Mouse (Mus musculus): Measurements from ENCODE around the gene Prr5. TPM values are rescaled to one million over a fixed set of nuclear protein-coding genes. Genes with fewer than 3 reads are reported as not detected.

Prr5 gene
- polyA plus RNA-seq, 1 experiment from 2014 or later, result 9.2 TPM

- 15% methylated on average over 3 of the region's 3 CpGs for whole genome bisulfite sequencing
- ATAC-seq (no peak), DNase-seq (ENCODE audit: low spot score) (no peak)
- Histone ChIP-seq H3K27me3 (replicated peaks; ENCODE audit: insufficient read depth, low read length) (no peaks in the 10 kb centered on the region), H3K36me3 (ENCODE audit: insufficient read depth, low read length) (no peaks in the 10 kb centered on the region), H3K9me3 (ENCODE audit: low read length) (no peaks in the 10 kb centered on the region), H3K27ac (ENCODE audit: low read length) (no peak overlapping the region), H3K9ac (replicated peaks; ENCODE audit: low read depth) (no peak overlapping the region), H3K4me1 (ENCODE audit: insufficient read depth, low read depth, low read length) (no peaks in the 10 kb centered on the region), H3K4me3 (ENCODE audit: low read depth, low read length) (no peak overlapping the region), H3K4me2 (replicated peaks; ENCODE audit: low read depth, low read length) (no peak overlapping the region)
- TF ChIP-seq CTCF (IDR thresholded peaks at IDR 0.05), result no peak
- no peak for TF ChIP-seq EP300 (IDR thresholded peaks at IDR 0.05)
These were observed 73.9 kb downstream of the Prr5 start for GRCm38 (mm10) chr15:84743347-84743746.

- no peak overlapping the region for H3K4me3 ChIP-seq (ENCODE audit: low read depth, low read length)
- no peak for ATAC-seq
These were observed 74.9 kb downstream of the Prr5 start for GRCm38 (mm10) chr15:84744308-84744707.

GRCm38 (mm10) chr15:84745831-84746230 lies 76.4 kb downstream of the Prr5 start:
- ATAC-seq (no peak), DNase-seq (ENCODE audit: low spot score) (no peak)
- Histone ChIP-seq H3K9ac (replicated peaks; ENCODE audit: low read depth) (no peak overlapping the region), H3K4me1 (ENCODE audit: insufficient read depth, low read depth, low read length) (no peaks in the 10 kb centered on the region), H3K4me3 (ENCODE audit: low read depth, low read length) (no peak overlapping the region), H3K9me3 (ENCODE audit: low read length) (no peaks in the 10 kb centered on the region), H3K4me2 (replicated peaks; ENCODE audit: low read depth, low read length) (no peak overlapping the region), H3K36me3 (ENCODE audit: insufficient read depth, low read length) (no peaks in the 10 kb centered on the region), H3K27me3 (replicated peaks; ENCODE audit: insufficient read depth, low read length) (no peaks in the 10 kb centered on the region), H3K27ac (ENCODE audit: low read length) (no peak overlapping the region)
- 86% methylated on average over 4 of the region's 4 CpGs for WGBS
- TF ChIP-seq EP300 (IDR thresholded peaks at IDR 0.05), result no peak
- no peak for TF ChIP-seq CTCF (IDR thresholded peaks at IDR 0.05)

More at GRCm38 (mm10) chr15:84744308-84744707, 74.9 kb downstream of the Prr5 start:
- DNase-seq (ENCODE audit: low spot score), result no peak
- Histone ChIP-seq H3K27ac (ENCODE audit: low read length) (no peak overlapping the region), H3K9ac (replicated peaks; ENCODE audit: low read depth) (no peak overlapping the region), H3K9me3 (ENCODE audit: low read length) (no peaks in the 10 kb centered on the region), H3K27me3 (replicated peaks; ENCODE audit: insufficient read depth, low read length) (no peaks in the 10 kb centered on the region), H3K4me1 (ENCODE audit: insufficient read depth, low read depth, low read length) (no peaks in the 10 kb centered on the region), H3K4me2 (replicated peaks; ENCODE audit: low read depth, low read length) (no peak overlapping the region), H3K36me3 (ENCODE audit: insufficient read depth, low read length) (no peaks in the 10 kb centered on the region)
- TF ChIP-seq CTCF (IDR thresholded peaks at IDR 0.05) (no peak), EP300 (IDR thresholded peaks at IDR 0.05) (no peak)
- WGBS, result 10% methylated on average over 2 of the region's 2 CpGs

Other genes starting within 250 kb of the Prr5 start
- 0.06 and 0.08 TPM in 2 replicates for gene Shisal1, start 222.5 kb upstream of the Prr5 start, polyA plus RNA-seq (2015; fragmentation: Nextera tagmentation; extraction: Ambion mirVana)
- 2.4 and 2.6 TPM in 2 replicates for gene Rtl6, start 111.8 kb upstream of the Prr5 start, polyA plus RNA-seq (2015; fragmentation: Nextera tagmentation; extraction: Ambion mirVana)
- 15.9 and 19.4 TPM in 2 replicates for gene Arhgap8, start 50.4 kb downstream of the Prr5 start, polyA plus RNA-seq (2015; fragmentation: Nextera tagmentation; extraction: Ambion mirVana)
- gene Phf21b, start 186.4 kb downstream of the Prr5 start, polyA plus RNA-seq (2015; fragmentation: Nextera tagmentation; extraction: Ambion mirVana), result 0.08 and 0.12 TPM in 2 replicates